Mouse (Mus musculus) ovary, postnatal 36 days (tissue): ENCODE measurements around the gene Cabp1.
A peak's percentile ranks its signal among the peaks of the same experiment; 100 is the strongest.
"Not testable (repeated sequence)": the region's sequence is repeated elsewhere in the genome, so short reads cannot be mapped to it uniquely, and the experiment has no call there.

ENCODE experiments used
- DNase-seq: peaks from one replicate; pipeline ENCODE4 v3.0.0; 2022; ENCODE audit warnings: low spot score, mixed read lengths

The Cabp1 gene

GRCm38 (mm10) chr5:115174554-115174953 is 19.6 kb downstream of the Cabp1 start:
- DNase-seq, result no peak

GRCm38 (mm10) chr5:115170150-115170549 is 24.0 kb downstream of the Cabp1 start:
- DNase-seq, result no peak

- DNase-seq, result no peak
These were observed 25.4 kb downstream of the Cabp1 start for GRCm38 (mm10) chr5:115168641-115169415.

GRCm38 (mm10) chr5:115167396-115167795 is 26.8 kb downstream of the Cabp1 start:
- DNase-seq, result no peak

GRCm38 (mm10) chr5:115166815-115167194 is 27.4 kb downstream of the Cabp1 start:
- DNase-seq, result no peak

- DNase-seq, result peak; percentile 39
These were observed 28.0 kb downstream of the Cabp1 start for GRCm38 (mm10) chr5:115165895-115166814.

GRCm38 (mm10) chr5:115165351-115165750 is 28.8 kb downstream of the Cabp1 start:
- no peak for DNase-seq

- DNase-seq, result not testable (repeated sequence)
These were observed 29.7 kb downstream of the Cabp1 start for GRCm38 (mm10) chr5:115164446-115164845.

GRCm38 (mm10) chr5:115163563-115163962 is 30.6 kb downstream of the Cabp1 start:
- peak; percentile 64 for DNase-seq

- DNase-seq, result not testable (repeated sequence)
These were observed 32.3 kb downstream of the Cabp1 start for GRCm38 (mm10) chr5:115161940-115162279.

- no peak for DNase-seq
These were observed 32.9 kb downstream of the Cabp1 start for GRCm38 (mm10) chr5:115161064-115161939.

- no peak for DNase-seq
These were observed 33.5 kb downstream of the Cabp1 start for GRCm38 (mm10) chr5:115160655-115161054.

- DNase-seq, result no peak
These were observed 35.0 kb downstream of the Cabp1 start for GRCm38 (mm10) chr5:115159165-115159564.

- peak; percentile 99 for DNase-seq
These were observed 35.9 kb downstream of the Cabp1 start, which contains the start of gene Mlec for GRCm38 (mm10) chr5:115158040-115158983. Gene Mlec, minus strand, starts transcription at chr5:115158179.

GRCm38 (mm10) chr5:115156933-115157589 is 37.1 kb downstream of the Cabp1 start:
- DNase-seq, result peak; percentile 30

- DNase-seq, result no peak
These were observed 37.8 kb downstream of the Cabp1 start for GRCm38 (mm10) chr5:115156401-115156800.

GRCm38 (mm10) chr5:115155831-115156230 is 38.4 kb downstream of the Cabp1 start:
- DNase-seq, result no peak

GRCm38 (mm10) chr5:115155156-115155631 is 39.0 kb downstream of the Cabp1 start:
- DNase-seq, result no peak

- no peak for DNase-seq
These were observed 41.8 kb downstream of the Cabp1 start for GRCm38 (mm10) chr5:115152132-115152956.
